Mouse (Mus musculus) gastrocnemius, postnatal 25 days (tissue): ENCODE results near the gene Cnih1. TPM values are rescaled to one million over a fixed set of nuclear protein-coding genes. Genes with fewer than 3 reads are reported as not detected.
"Not testable (repeated sequence)": the region's sequence is repeated elsewhere in the genome, so short reads cannot be mapped to it uniquely, and the experiment has no call there.

ENCODE experiments used
- DNase-seq: peaks from one replicate; pipeline ENCODE4 v3.0.0; 2022
- total RNA-seq, 2 experiments: library from RNA; stranded (reverse); gene quantifications; 1 replicate in 1 of 2; 2 replicates in 1 of 2; pipeline ENCODE4 v1.2.3; 2021

Gene Cnih1
- total RNA-seq, 2 experiments from 2014 or later = 48.1 to 52.8 TPM

- no peak for DNase-seq
Observed at GRCm38 (mm10) chr14:46788505-46788901, 292 bp upstream of the Cnih1 start.

- no peak for DNase-seq
Observed at GRCm38 (mm10) chr14:46787454-46787786, 791 bp downstream of the Cnih1 start.

GRCm38 (mm10) chr14:46785247-46785646 lies 3.0 kb downstream of the Cnih1 start:
- DNase-seq = no peak

GRCm38 (mm10) chr14:46783327-46783926 lies 4.8 kb downstream of the Cnih1 start:
- no peak for DNase-seq

- no peak for DNase-seq
Observed at GRCm38 (mm10) chr14:46782187-46782828, 5.9 kb downstream of the Cnih1 start.

GRCm38 (mm10) chr14:46781086-46781485 lies 7.1 kb downstream of the Cnih1 start:
- no peak for DNase-seq

- no peak for DNase-seq
Observed at GRCm38 (mm10) chr14:46779217-46779616, 9.0 kb downstream of the Cnih1 start.

- no peak for DNase-seq
Observed at GRCm38 (mm10) chr14:46778756-46779155, 9.5 kb downstream of the Cnih1 start.

- DNase-seq = no peak
Observed at GRCm38 (mm10) chr14:46770036-46770435, 18.2 kb downstream of the Cnih1 start.

- no peak for DNase-seq
Observed at GRCm38 (mm10) chr14:46767116-46767515, 21.1 kb downstream of the Cnih1 start.

GRCm38 (mm10) chr14:46761186-46761585 lies 27.0 kb downstream of the Cnih1 start:
- DNase-seq = no peak

- DNase-seq = peak; percentile 93
Observed at GRCm38 (mm10) chr14:46760355-46761029, 27.7 kb downstream of the Cnih1 start, which contains the start of gene Cdkn3. Gene Cdkn3 (plus strand): TSS chr14:46760541.

- DNase-seq = no peak
Observed at GRCm38 (mm10) chr14:46759970-46760354, 28.2 kb downstream of the Cnih1 start.

- DNase-seq = no peak
Observed at GRCm38 (mm10) chr14:46757736-46758135, 30.5 kb downstream of the Cnih1 start.

GRCm38 (mm10) chr14:46755851-46756250 lies 32.4 kb downstream of the Cnih1 start:
- DNase-seq = no peak

- not testable (repeated sequence) for DNase-seq
Observed at GRCm38 (mm10) chr14:46754371-46754770, 33.8 kb downstream of the Cnih1 start.

GRCm38 (mm10) chr14:46745413-46745812 lies 42.8 kb downstream of the Cnih1 start:
- no peak for DNase-seq

- DNase-seq = no peak
Observed at GRCm38 (mm10) chr14:46742674-46743073, 45.5 kb downstream of the Cnih1 start.

GRCm38 (mm10) chr14:46737346-46737745 lies 50.9 kb downstream of the Cnih1 start:
- not testable (repeated sequence) for DNase-seq

- no peak for DNase-seq
Observed at GRCm38 (mm10) chr14:46736366-46736765, 51.8 kb downstream of the Cnih1 start.

- no peak for DNase-seq
Observed at GRCm38 (mm10) chr14:46734761-46735455, 53.3 kb downstream of the Cnih1 start.

- DNase-seq = no peak
Observed at GRCm38 (mm10) chr14:46734262-46734661, 53.9 kb downstream of the Cnih1 start.

GRCm38 (mm10) chr14:46725743-46726142 lies 62.5 kb downstream of the Cnih1 start:
- no peak for DNase-seq
